ENCODE assay signal across 35 mouse cellular contexts in genomic region chr11:77721389-77721788, GRCm38 (mm10). TPM values are rescaled to one million over a fixed set of nuclear protein-coding genes. Genes with fewer than 3 reads are reported as not detected.
DNase-seq lines count a peak whose midpoint lies in the region; ATAC-seq and TF ChIP-seq lines count a peak whose summit lies in the region.
"Had no signal": no experiment of that assay in that cellular context is flagged by ENCODE, and none has a peak within 500 bp of the region (broad histone marks: within the 10 kb centered on the region; RNA-seq: fewer than 3 reads in every experiment).

No protein-coding gene starts in this region.

- H3K9ac ChIP-seq in kidney, postnatal 0 days (ENCODE audit: low read depth, low read length), result no peak overlapping the region
- no peak overlapping the region for H3K9ac ChIP-seq in midbrain, postnatal 0 days (replicated peaks; ENCODE audit: low read length, poor library complexity, severe bottlenecking)
- H3K9ac ChIP-seq in midbrain, embryonic 13.5 days (replicated peaks), result no peak overlapping the region
- H3K9ac ChIP-seq: embryonic facial prominence, embryonic 15.5 days; forebrain, embryonic 15.5 days; hindbrain, embryonic 15.5 days; limb, embryonic 15.5 days; lung, embryonic 15.5 days; midbrain, embryonic 15.5 days; neural tube, embryonic 13.5 days; stomach, embryonic 15.5 days had no signal

- H3K36me3 ChIP-seq in kidney, postnatal 0 days (ENCODE audit: insufficient read depth, low read length), result no peaks in the 10 kb centered on the region
- no peaks in the 10 kb centered on the region for H3K36me3 ChIP-seq in midbrain, postnatal 0 days (ENCODE audit: insufficient read depth, low read length)
- no peaks in the 10 kb centered on the region for H3K36me3 ChIP-seq in midbrain, embryonic 13.5 days
- H3K36me3 ChIP-seq: embryonic facial prominence, embryonic 15.5 days; forebrain, embryonic 15.5 days; hindbrain, embryonic 15.5 days; midbrain, embryonic 15.5 days; neural tube, embryonic 13.5 days; stomach, embryonic 15.5 days had no signal

- H3K4me1 ChIP-seq in kidney, postnatal 0 days (replicated peaks; ENCODE audit: insufficient read depth, low read length), result no peaks in the 10 kb centered on the region
- no peaks in the 10 kb centered on the region for H3K4me1 ChIP-seq in midbrain, postnatal 0 days (ENCODE audit: insufficient read depth, low read length)
- peaks cover 6% of the 10 kb centered on the region for H3K4me1 ChIP-seq in midbrain, embryonic 13.5 days (replicated peaks)
- H3K4me1 ChIP-seq: forebrain, embryonic 15.5 days; hindbrain, embryonic 15.5 days; limb, embryonic 15.5 days; lung, embryonic 15.5 days; midbrain, embryonic 15.5 days; stomach, embryonic 15.5 days had no signal

- CTCF ChIA-PET in Patski (lab: Charles Lee), result no interaction called here

- no peak overlapping the region for H3K4me2 ChIP-seq in kidney, postnatal 0 days (ENCODE audit: low read length)
- no peak overlapping the region for H3K4me2 ChIP-seq in midbrain, postnatal 0 days (ENCODE audit: low read depth, low read length, poor library complexity, severe bottlenecking)
- no peak overlapping the region for H3K4me2 ChIP-seq in midbrain, embryonic 13.5 days (replicated peaks)
- H3K4me2 ChIP-seq: embryonic facial prominence, embryonic 15.5 days; forebrain, embryonic 15.5 days; heart, embryonic 11.5 days; hindbrain, embryonic 15.5 days; limb, embryonic 15.5 days; lung, embryonic 15.5 days; midbrain, embryonic 15.5 days; neural tube, embryonic 13.5 days; stomach, embryonic 15.5 days had no signal

- WGBS in kidney, postnatal 0 days, result 91% methylated on average over 4 of the region's 4 CpGs
- WGBS in midbrain, postnatal 0 days, result 90% methylated on average over 4 of the region's 4 CpGs
- 90% methylated on average over 4 of the region's 4 CpGs for WGBS in midbrain, embryonic 13.5 days

- in situ Hi-C loops in Patski (cut with MboI; ENCODE audit: low pct_unique_long_range_greater_than_20kb), result no loop called here

- POLR2A ChIA-PET in Patski (lab: Charles Lee), result no interaction called here

- TF ChIP-seq CTCF in kidney, postnatal 0 days (IDR thresholded peaks at IDR 0.05; ENCODE audit: low read depth), result peak; percentile 24; the same call in 1 of the 2 replicates
- TF ChIP-seq CTCF in midbrain, postnatal 0 days (IDR thresholded peaks at IDR 0.05), result peak; percentile 33
- peak; percentile 39 for TF ChIP-seq CTCF in Patski (IDR thresholded peaks at IDR 0.05)

- H3K9me3 ChIP-seq in kidney, postnatal 0 days (replicated peaks; ENCODE audit: low read length), result no peaks in the 10 kb centered on the region
- no peaks in the 10 kb centered on the region for H3K9me3 ChIP-seq in midbrain, postnatal 0 days (ENCODE audit: low read length)
- H3K9me3 ChIP-seq in midbrain, embryonic 13.5 days, result no peaks in the 10 kb centered on the region
- H3K9me3 ChIP-seq: embryonic facial prominence, embryonic 15.5 days; forebrain, embryonic 15.5 days; hindbrain, embryonic 15.5 days; limb, embryonic 15.5 days; lung, embryonic 15.5 days; midbrain, embryonic 15.5 days; neural tube, embryonic 13.5 days; stomach, embryonic 15.5 days had no signal

- no peak overlapping the region for H3K27ac ChIP-seq in kidney, postnatal 0 days
- no peak overlapping the region for H3K27ac ChIP-seq in midbrain, postnatal 0 days (ENCODE audit: low read depth, low read length)
- no peak overlapping the region for H3K27ac ChIP-seq in midbrain, embryonic 13.5 days
- H3K27ac ChIP-seq: embryonic facial prominence, embryonic 15.5 days; forebrain, embryonic 15.5 days; hindbrain, embryonic 15.5 days; left cerebral cortex, adult 2 months; limb, embryonic 15.5 days; lung, embryonic 15.5 days; midbrain, embryonic 15.5 days; neural tube, embryonic 13.5 days; stomach, embryonic 15.5 days had no signal

- no peak overlapping the region for H3K4me3 ChIP-seq in kidney, postnatal 0 days (replicated peaks; ENCODE audit: low read depth, low read length)
- no peak overlapping the region for H3K4me3 ChIP-seq in midbrain, postnatal 0 days (ENCODE audit: low read depth, low read length)
- no peak overlapping the region for H3K4me3 ChIP-seq in midbrain, embryonic 13.5 days (replicated peaks)
- H3K4me3 ChIP-seq: embryonic facial prominence, embryonic 15.5 days; forebrain, embryonic 15.5 days; hindbrain, embryonic 15.5 days; left cerebral cortex, adult 2 months; limb, embryonic 15.5 days; lung, embryonic 15.5 days; midbrain, embryonic 15.5 days; myocyte; neural tube, embryonic 13.5 days; stomach, embryonic 15.5 days had no signal

- H3K27me3 ChIP-seq in kidney, postnatal 0 days (ENCODE audit: insufficient read depth, low read length), result no peaks in the 10 kb centered on the region
- H3K27me3 ChIP-seq in midbrain, postnatal 0 days (ENCODE audit: insufficient read depth, low read length), result no peaks in the 10 kb centered on the region
- no peaks in the 10 kb centered on the region for H3K27me3 ChIP-seq in midbrain, embryonic 13.5 days
- no peaks in the 10 kb centered on the region for H3K27me3 ChIP-seq in Patski
- H3K27me3 ChIP-seq: embryonic facial prominence, embryonic 15.5 days; forebrain, embryonic 15.5 days; hindbrain, embryonic 15.5 days; limb, embryonic 15.5 days; lung, embryonic 15.5 days; midbrain, embryonic 15.5 days; neural tube, embryonic 13.5 days; stomach, embryonic 15.5 days had no signal

- no peak for DNase-seq in kidney, postnatal 0 days (ENCODE audit: low spot score)
- no peak for DNase-seq in kidney, adult 8-10 months
- no peak for DNase-seq in midbrain, postnatal 0 days (ENCODE audit: low spot score)
- DNase-seq in Patski (ENCODE audit: low read depth, low spot score), result no peak
- no peak for DNase-seq in embryo, embryonic 9.5 days (ENCODE audit: extremely low spot score)
- no peak for DNase-seq in spleen, postnatal 4 days (ENCODE audit: low spot score in 2 of 2)
- DNase-seq: adrenal gland, postnatal 14 days; cerebellum, adult 8-10 months; cerebellum, postnatal 36 days; kidney, postnatal 36 days; left cerebral cortex, postnatal 4 days; lung, postnatal 4 days; retina, postnatal 1 day; right cerebral cortex, postnatal 25 days; thymus, adult 18-20 months; thymus, postnatal 36 days had no signal

- ATAC-seq in kidney, postnatal 0 days (replicated peaks; ENCODE audit: low FRiP score, low read depth), result no peak
- no peak for ATAC-seq in midbrain, postnatal 0 days (ENCODE audit: low FRiP score)
- no peak for ATAC-seq in midbrain, embryonic 13.5 days
- ATAC-seq in Patski, result no peak
- ATAC-seq: forebrain, embryonic 15.5 days; midbrain, embryonic 15.5 days had no signal

RNA-seq across cellular contexts. Expression of gene Cryba1, which starts 3.7 kb away (rescaled TPM):
- polyA plus RNA-seq in kidney, postnatal 0 days (2015; fragmentation: Nextera tagmentation; extraction: Ambion mirVana), result not detected in 2 replicates
- not detected in 2 replicates for total RNA-seq in midbrain, postnatal 0 days (2014; rRNA removed)
- 0.21 TPM in 1 of 2 replicates, not detected in the other for polyA plus RNA-seq in midbrain, postnatal 0 days (2015; fragmentation: Nextera tagmentation; extraction: Ambion mirVana)
- 1.2 and 1.4 TPM in 2 replicates for polyA plus RNA-seq in midbrain, embryonic 13.5 days (2015; fragmentation: Nextera tagmentation; extraction: Ambion mirVana)
- polyA plus RNA-seq in Patski (2021), result not detected
- total RNA-seq: adrenal gland, postnatal 14 days; ES-E14; gastrocnemius, postnatal 4 days; hematopoietic stem cell, adult 5-6 weeks; left cerebral cortex, adult 2 months; megakaryocyte-erythroid progenitor cell, adult 5-6 weeks had no signal
- polyA plus RNA-seq: heart, embryonic 11.5 days; heart, postnatal 0 days; kidney, embryonic 14.5 days; limb, embryonic 15.5 days; lung, embryonic 15.5 days; myocyte; spleen, adult 2 months; stomach, embryonic 15.5 days had no signal

RNA-seq across cellular contexts. Expression of gene Nufip2, which starts 35.4 kb away (rescaled TPM):
- polyA plus RNA-seq in kidney, postnatal 0 days (2015; fragmentation: Nextera tagmentation; extraction: Ambion mirVana), result 3.9 and 4.4 TPM in 2 replicates
- total RNA-seq in midbrain, postnatal 0 days (2014; rRNA removed), result 42.9 and 46.3 TPM in 2 replicates
- polyA plus RNA-seq in midbrain, postnatal 0 days (2015; fragmentation: Nextera tagmentation; extraction: Ambion mirVana), result 3.0 and 5.3 TPM in 2 replicates
- polyA plus RNA-seq in midbrain, embryonic 13.5 days (2015; fragmentation: Nextera tagmentation; extraction: Ambion mirVana), result 3.8 and 4.9 TPM in 2 replicates
- 50.3 TPM for polyA plus RNA-seq in Patski (2021)

RNA-seq across cellular contexts. Expression of gene Myo18a, which starts 41.7 kb away (rescaled TPM):
- 26.5 and 27.7 TPM in 2 replicates for polyA plus RNA-seq in kidney, postnatal 0 days (2015; fragmentation: Nextera tagmentation; extraction: Ambion mirVana)
- 74.2 and 82.0 TPM in 2 replicates for total RNA-seq in midbrain, postnatal 0 days (2014; rRNA removed)
- 30.4 and 35.0 TPM in 2 replicates for polyA plus RNA-seq in midbrain, postnatal 0 days (2015; fragmentation: Nextera tagmentation; extraction: Ambion mirVana)
- polyA plus RNA-seq in midbrain, embryonic 13.5 days (2015; fragmentation: Nextera tagmentation; extraction: Ambion mirVana), result 53.2 and 54.4 TPM in 2 replicates
- 166 TPM for polyA plus RNA-seq in Patski (2021)
